Mouse (Mus musculus): ENCODE results near the gene Icos.

GRCm38 (mm10) chr1:60962095-60962494 lies 15.6 kb upstream of the Icos start:
- TF ChIP-seq GATA1 (IDR thresholded peaks at IDR 0.05; ENCODE audit: borderline replicate concordance, low read length) (no peak), FLI1 (IDR thresholded peaks at IDR 0.05; ENCODE audit: low read length) (no peak)
